Mouse (Mus musculus) monocyte, adult 5-6 weeks (primary cell): ENCODE measurements around the gene Lrmda. TPM values are rescaled to one million over a fixed set of nuclear protein-coding genes. Genes with fewer than 3 reads are reported as not detected.

Experiments
- ATAC-seq: fragments of 153-309, 156-312 bp; replicated peaks from 2 replicates; pipeline ENCODE4 v1.8.0; 2017; ENCODE audit warnings: mild to moderate bottlenecking; ENCODE audit not compliant: low TSS enrichment, insufficient number of reproducible peaks, severe bottlenecking, poor library complexity, low FRiP score
- total RNA-seq: library from RNA; stranded (forward); fragments of 200-1000, 200-491, 200-594 nt; gene quantifications from 3 replicates; pipeline ENCODE4 v1.2.3, GENCODE M21; 2017

Gene Lrmda
- total RNA-seq, 1 experiment from 2014 or later, result 6.4 TPM

- ATAC-seq, result no peak
Measured at GRCm38 (mm10) chr14:22686886-22687285, 667.4 kb downstream of the Lrmda start.

DNA sequence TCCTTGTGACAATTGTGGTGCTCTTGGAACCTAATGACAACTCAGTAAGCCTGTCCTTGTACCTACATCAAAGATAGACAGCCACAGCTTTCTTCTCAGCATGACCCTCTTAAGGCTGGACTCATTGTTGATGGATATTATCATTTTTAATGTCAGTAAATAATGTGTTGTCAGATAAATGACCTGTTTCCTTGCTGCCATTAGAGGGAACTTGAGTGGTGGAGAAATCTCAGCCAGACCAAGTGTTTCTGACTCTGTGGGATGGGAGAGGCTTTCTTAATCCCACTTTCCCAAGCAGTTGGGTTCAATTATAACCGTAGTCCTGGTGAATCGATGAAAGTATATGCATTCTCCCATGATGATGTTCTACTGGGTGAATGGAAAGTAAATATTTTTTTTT, 668.9 kb downstream of the Lrmda start:
- ATAC-seq, result no peak

GRCm38 (mm10) chr14:22695448-22695847, 675.9 kb downstream of the Lrmda start:
- no peak for ATAC-seq

DNA sequence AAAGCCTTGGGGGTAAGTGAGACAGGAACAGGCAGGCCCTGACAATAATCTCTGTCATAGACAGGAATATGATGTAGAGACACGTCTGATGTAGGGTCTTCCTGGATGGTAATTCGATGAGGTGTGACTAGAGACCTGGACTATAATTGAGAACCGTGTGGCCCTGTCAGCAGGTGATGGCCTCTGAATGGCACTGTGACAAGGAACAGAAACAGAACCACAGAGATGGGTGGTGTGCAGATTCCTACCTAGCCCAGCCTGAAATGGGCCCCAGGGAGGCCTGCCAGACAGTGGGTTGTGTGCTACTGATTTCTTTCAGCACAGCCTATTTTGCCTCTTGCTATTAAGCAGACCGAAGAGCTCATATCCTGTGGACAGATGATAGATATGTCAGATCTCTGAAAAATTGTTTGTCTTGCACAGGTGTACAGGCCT, 676.4 kb downstream of the Lrmda start:
- ATAC-seq, result no peak

DNA sequence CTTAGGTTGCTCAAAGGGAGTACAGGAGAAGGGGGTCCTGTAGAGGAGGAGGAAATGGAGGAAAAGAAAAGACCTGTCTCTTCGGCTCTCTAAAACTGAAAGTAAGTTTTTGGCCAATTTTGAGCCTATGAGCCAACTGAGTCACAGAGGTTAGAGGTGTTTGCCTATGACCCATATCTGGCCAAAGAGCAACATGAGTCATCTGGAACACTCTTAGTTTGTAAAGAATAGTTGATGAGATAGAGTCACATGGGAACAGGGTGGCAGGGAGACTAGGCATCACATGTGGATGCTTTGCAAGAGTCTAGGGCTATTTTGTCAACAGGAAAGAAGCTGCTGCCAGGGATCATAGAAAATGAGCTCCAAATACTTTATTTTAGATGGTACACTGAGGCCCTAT, 680.7 kb downstream of the Lrmda start:
- ATAC-seq, result no peak

DNA sequence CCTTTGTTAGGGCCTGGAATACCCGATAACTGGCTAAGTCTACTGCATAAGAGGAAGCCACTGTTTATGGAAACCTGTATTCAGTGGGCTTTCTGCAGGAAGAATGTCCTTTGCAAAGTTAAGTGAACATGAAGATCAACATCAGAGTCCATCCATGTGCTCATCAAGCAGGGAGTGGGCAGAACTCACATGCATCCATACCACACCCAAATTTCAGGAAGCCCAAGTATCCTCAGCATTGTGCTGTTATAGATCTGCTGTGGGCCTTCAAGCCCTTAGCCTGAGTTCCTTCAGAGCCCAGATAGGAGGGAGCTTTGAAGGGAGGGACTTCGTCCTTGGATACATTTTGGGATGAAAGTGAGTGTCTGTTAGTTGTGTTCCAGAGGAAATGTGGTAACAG, 681.2 kb downstream of the Lrmda start:
- no peak for ATAC-seq

GRCm38 (mm10) chr14:22707958-22708701, 688.6 kb downstream of the Lrmda start:
- ATAC-seq, result no peak

DNA sequence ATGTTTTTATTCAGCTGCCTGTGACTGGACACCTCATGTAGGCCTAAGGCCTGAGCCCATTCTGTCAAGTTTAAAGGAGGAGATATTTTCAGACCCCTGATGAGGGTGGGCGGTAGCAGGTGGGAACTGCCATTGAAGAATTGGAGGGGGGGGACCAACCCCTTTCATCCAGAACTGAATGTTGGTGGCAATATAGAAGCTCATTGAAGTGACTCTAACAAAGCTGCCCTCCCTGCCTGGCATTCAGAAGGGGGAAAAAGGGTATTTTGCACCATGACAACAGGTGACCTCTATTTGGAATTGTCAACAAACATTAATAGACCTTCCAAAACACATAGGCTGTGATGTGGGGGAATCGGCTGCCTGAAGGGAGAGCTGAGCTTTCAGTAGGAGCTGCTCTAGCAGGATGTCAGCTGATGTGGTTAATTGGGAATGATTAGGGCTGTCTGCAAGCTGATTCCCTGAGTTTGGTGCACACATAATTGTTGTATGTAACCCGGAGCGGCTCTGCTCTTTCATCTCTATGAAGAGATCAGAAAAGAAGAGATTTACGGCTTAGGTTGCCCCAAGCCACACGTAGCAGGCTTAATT, 690.7 kb downstream of the Lrmda start:
- ATAC-seq, result no peak

DNA sequence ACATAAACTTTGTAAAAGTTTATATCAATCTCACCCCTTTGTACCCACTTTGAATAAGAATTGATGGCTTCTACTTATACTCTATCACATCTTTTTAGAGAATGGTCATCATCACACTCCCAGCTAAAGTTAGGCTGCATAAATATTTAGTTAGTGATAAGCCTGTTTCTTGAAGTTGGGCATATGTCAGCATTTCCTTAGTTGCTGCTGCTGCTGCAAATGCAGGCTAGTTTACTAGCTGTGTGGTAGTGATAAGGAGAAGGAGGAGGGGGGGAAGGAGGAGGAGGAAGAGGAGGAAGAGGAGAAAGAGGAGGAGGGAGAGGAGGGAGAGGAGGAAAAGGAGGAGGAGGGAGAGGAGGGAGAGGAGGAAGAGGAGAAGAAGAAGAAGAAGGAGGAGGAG, 692.9 kb downstream of the Lrmda start:
- no peak for ATAC-seq

- no peak for ATAC-seq
Measured at GRCm38 (mm10) chr14:22715581-22716378, 696.3 kb downstream of the Lrmda start.

DNA sequence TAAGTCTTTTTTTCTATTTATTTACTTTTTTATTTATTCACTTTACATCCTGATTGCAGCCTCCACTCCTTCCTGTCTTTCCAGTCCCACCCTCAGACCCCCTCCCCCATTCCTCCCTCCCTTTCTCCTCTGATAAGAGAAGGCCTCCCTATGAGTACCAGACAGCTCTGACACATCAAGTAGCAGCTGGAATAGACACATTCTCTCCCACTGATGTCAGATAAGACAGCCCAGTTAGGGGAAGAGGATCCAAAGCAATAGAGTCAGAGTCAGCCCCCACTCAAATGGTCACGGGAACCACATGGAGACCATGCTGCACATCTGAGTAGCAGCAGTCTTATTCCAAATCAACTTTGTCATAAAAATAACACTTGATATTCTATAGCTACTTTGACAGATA, 700.5 kb downstream of the Lrmda start:
- ATAC-seq, result no peak

DNA sequence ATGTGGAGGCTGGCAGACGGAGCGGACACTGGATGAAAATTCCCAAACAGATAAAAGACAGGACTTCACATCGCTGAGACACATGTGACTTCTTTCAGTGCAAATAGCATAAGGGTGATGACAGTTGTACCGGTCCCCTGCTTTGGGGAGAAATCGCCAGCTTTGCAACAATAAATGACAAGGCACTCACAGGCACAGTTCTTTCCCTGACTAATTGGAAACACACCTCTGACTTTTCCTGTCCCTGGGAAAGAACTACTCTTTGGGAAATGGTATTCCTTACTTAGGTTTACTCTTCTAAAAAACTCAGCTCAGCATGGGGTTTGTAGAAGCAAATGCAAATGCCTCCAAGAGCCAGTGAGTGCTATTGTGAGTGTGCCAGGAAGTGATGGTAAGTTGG, 702.3 kb downstream of the Lrmda start:
- no peak for ATAC-seq

- ATAC-seq, result no peak
Measured at GRCm38 (mm10) chr14:22727548-22727947, 708.0 kb downstream of the Lrmda start.

DNA sequence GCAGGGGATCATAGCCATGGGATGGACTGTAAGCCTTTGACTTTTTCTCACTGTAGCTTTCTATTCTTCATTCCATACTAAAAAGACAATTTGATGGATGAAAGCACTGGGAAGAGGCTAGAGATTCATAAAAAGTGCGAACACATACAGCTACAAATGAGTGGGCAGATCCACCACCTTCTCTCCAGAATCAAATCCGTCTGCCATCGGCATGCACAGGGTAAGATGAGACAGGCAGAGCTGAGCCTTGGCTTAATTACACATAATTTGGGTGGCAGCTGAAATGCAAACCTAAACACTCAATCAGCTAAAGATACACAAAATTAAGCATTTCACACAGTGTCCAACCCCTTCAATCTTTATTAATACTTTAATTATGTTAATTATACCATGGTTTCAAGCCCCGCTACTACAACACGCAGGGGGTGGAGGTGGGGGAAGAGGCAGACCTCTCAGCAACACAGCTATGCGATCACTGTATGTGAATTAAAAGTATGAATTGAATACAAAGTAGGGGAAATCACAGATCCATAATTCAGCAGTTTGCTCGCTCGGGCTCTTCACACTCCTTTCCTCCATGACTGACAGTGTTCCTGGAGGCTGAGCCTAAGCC, 709.2 kb downstream of the Lrmda start:
- ATAC-seq, result no peak

DNA sequence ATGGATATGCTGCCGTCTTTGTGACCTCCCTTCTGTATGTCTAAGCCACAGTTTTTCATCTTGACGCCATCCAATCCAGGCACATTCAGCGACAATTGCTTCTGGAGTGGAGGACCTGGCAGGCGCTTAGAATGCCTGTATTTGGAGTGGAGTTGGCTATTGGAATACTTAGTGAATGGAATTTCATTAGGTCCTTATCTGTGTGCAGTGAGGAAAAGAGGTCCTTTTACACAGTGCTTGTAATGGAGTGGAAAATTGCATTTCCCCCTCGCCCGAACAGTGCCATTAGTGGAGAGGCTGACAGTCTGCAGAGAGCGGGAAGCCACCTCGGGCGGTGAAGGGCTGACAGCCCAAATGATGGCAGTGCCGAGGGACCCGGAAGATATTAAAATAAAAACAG, 719.1 kb downstream of the Lrmda start:
- ATAC-seq, result no peak

GRCm38 (mm10) chr14:22742527-22742926, 723.0 kb downstream of the Lrmda start:
- no peak for ATAC-seq

DNA sequence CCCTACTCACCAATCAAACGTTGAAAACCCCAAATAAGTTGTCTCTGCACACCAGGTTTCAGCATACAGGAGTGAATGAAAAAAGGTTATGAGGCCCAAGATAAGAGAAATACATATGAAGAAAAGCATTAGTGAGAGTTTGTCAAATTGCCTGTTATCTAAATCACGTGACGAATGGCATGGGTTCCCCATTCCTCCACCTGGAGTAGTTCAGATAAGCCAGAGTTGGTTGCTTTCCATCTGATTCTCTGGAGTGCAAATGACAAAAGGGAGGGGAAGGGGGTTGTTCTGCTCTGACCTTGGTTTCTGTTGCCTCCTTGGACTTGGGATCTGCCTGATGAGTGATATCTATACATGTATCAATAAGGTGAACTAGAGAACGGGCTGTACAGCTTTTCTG, 723.8 kb downstream of the Lrmda start:
- no peak for ATAC-seq

- no peak for ATAC-seq
Measured at GRCm38 (mm10) chr14:22744701-22745100, 725.2 kb downstream of the Lrmda start.

DNA sequence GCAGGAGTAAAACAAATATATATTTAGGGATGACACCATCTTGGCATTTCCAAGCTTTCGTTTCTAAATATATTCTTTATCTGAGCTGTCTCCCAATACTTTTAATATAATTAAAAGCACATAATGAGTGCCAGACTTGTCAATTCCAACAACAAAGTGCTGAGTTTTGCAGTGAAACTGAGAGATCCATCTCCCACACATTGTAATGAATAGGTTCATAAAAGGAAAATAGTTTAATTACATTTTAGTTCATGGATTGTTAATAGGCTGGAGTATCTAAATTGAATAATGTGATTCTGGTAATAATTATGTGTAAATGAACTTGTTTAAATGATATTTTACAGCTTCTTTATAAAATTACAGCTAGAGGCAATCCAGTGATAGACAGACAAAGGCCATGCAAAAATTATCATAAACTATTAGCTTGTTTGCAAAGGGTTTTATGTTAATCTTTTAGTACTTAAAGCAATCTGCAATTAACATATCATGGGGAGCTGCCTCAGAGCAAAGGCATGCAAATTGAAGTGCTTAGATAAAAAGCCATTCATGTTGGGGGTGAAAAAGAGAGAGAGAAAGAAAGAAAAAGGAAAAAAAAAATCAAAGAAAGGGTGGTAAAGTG, 725.9 kb downstream of the Lrmda start:
- no peak for ATAC-seq
